Mouse (Mus musculus) heart, adult 18-20 months (tissue): ENCODE data around the gene Gm11733. TPM values are rescaled to one million over a fixed set of nuclear protein-coding genes. Genes with fewer than 3 reads are reported as not detected.

Source experiments
- DNase-seq, 2 experiments: peaks; one replicate each; pipeline ENCODE4 v3.0.0; 2021 to 2022; ENCODE audit warnings: mixed read lengths in 1 of 2
- total RNA-seq, 2 experiments: library from RNA; stranded (reverse); gene quantifications; 2 replicates each; pipeline ENCODE4 v1.2.3; 2021

Gm11733 gene
- total RNA-seq, 2 experiments from 2014 or later = not detected

GRCm38 (mm10) chr11:117478271-117479006 lies 5.7 kb upstream of the Gm11733 start:
- peak; percentile 27 to 41 for DNase-seq

- DNase-seq = peak; percentile 69 to 80
These were observed 5.0 kb upstream of the Gm11733 start for GRCm38 (mm10) chr11:117479007-117479719.

GRCm38 (mm10) chr11:117479746-117480145 lies 4.4 kb upstream of the Gm11733 start:
- DNase-seq = peak; percentile 14 to 30

DNA sequence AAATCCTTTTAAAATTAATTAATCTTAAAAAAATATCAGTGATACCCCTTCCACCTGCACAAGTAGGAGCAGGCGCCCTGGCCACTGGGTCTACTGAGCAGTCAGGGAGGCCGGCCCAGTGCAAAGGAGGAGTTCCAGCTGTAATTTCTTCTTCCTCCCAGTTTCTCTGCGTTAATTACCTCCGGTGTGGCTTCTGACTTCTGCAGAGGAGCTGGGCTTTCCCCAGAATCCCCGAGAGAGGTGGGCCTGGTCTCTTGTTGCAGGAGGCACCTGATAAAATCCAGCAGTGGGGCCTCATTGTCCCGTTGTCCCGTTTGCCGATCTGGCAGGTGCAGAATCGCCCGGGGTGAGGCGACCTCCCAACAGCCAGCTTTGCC lies 1.9 kb upstream of the Gm11733 start:
- DNase-seq = no peak

- peak; percentile 85 to 89 for DNase-seq
These were observed 1.3 kb upstream of the Gm11733 start for GRCm38 (mm10) chr11:117482677-117483511.

DNA sequence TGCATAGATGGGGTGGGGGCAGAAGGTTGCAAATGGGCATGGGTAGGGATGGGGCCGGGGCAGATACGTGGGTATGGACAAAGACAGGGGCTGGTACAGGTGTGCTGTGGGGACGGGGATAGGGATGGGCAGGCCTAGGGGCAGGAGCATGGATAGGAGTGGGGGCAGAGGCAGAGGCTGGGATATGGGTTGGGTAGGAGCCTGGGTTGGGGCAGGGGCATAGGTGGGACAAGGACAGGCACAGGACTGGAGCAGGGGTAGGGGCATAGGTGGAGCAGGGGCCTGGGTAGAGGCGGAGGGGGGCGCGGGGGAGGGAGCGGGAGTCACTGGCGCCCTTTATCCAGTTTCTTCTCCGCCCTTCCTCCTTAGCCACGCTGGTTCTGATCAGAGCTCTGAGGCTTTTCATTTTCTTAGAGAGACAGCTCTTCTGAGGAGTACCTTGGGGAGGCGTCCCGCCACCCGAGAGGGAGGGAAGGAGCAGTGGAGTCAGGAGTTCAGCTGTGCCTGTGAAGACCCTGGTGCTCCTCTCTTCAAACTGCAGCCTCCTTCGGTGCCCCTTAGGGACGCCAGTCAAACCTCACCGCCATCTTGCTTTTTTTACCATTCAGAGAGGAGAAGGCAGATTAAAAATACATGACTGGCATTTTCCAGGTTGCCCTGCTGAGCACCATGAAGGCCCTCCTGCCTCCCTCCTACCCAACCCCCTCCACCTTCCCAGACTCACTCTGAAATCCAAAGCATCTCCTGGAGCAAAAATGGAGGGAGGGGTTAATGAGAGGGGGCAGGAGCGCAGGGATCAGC lies 7.4 kb downstream of the Gm11733 start:
- DNase-seq = no peak

GRCm38 (mm10) chr11:117492209-117492505 lies 8.0 kb downstream of the Gm11733 start:
- DNase-seq = no peak

DNA sequence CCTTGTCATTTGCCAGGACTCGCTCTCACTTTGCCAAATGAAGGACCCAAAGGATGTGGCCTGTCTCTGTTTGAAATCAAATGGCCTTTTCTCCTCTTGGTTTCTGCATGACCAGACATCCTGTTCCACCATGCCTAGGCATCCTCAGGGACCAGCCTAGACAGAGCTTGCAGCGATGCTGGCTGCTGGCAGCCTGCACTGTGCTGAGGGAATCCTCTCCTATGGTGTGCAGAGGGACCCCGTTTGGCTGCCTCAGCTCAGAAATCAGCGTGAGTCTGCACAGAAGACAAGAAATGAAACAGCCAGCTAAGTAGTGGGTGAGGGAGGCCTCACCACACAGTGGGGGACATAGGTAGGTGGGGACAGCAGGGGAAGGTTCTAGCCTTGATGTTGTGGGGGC lies 12.6 kb downstream of the Gm11733 start:
- DNase-seq = no peak

DNA sequence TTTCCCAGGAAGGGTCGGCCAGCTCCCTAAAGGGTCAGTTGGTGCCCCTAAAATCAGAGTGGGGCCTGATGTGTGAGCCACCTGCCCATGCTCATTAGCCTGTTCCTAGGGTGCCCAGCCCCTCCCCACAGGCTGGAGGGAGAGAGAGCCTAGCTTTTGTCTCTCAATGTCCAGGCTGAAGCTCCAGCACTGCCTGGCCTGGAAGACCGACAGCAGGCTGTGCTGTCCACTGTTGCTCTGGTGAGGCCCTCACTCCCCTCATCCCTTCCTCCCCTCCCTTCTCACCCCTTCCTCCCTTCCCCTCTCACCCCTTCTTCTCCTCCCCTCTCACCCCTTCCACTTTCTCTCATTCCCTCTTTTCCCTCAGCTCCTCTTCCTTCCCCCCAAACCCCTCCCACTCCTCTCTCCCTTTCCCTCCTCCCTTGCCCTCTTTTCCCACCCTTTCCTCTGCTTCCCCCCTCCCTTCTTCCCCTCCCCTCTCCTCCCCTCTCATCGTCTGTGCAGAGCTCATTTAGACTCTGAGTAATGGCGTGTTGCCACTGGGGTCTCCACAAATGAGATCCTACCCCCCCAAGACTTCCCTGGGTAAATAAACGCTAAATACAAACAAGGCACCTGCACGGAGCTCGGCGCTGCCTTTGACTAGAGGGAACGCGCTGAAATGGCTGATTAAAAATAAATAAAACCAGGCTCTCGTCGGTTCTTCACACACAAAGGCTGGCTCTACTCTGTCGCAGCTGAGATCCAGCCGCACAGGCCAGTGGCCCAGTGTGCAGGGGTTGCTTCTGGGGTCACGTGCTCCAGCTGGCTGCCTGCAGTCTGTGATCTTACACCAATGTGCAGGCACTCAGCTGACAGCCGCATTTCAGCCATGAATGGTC lies 13.3 kb downstream of the Gm11733 start:
- DNase-seq = peak; percentile 69 to 84

- DNase-seq = no peak
These were observed 14.0 kb downstream of the Gm11733 start for GRCm38 (mm10) chr11:117498137-117498511.

- DNase-seq = no peak
These were observed 24.8 kb downstream of the Gm11733 start for GRCm38 (mm10) chr11:117508972-117509371.

DNA sequence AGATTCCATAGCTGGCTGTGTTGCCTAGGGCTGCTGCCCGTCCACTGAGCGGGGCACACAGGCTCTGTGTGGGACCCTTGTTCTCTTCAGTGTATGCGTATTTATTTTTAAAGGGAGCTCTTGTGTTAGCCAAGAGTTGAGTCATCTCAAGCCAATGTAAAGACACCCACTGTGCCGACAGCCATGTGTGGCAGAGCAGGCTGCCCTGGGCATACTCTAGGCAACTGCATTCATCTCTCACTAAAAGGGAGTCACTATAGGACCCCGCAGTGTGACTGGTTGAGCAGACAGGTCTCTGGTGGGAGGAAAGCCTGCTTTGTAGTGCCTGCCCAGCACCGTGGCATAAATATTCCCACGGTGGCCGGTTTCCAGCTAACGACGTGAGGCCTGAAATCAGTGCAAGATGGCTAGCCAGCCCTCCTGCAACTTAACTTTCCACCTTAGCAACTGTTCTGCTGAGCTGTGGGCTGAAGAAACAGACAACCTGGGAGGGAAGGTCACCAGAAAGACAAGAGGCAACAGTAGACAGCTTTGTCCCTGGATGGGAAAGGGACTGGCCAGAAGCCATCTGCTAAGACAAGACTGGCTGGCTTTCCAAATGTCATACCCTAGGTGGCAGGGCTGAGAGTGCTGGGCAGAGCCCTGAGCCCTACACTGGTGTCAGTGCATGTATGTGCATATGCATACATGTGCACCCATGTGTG lies 31.7 kb downstream of the Gm11733 start:
- DNase-seq = peak; percentile 51 to 64

DNA sequence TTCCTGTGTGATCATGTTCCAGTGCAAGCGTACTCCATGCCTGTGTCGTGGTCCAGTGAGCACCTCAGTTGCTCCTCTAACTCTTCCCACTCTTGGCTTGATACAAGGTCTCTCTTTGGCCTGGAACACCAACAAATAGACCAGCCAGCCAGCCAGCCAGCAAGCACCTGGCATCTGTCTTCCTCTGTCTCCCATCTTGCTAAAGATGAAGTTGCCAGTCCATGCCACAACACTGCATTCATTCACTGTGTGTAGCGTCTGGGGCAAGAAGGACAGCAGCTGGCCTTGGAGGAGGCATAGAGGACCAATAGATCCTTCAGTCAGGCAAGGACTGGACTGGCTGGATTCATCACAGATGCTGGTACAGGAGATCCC lies 32.2 kb downstream of the Gm11733 start:
- DNase-seq = no peak

- DNase-seq = peak; percentile 50 to 55
These were observed 38.0 kb downstream of the Gm11733 start for GRCm38 (mm10) chr11:117521906-117522780.

GRCm38 (mm10) chr11:117522879-117523519 lies 38.8 kb downstream of the Gm11733 start:
- DNase-seq = peak; percentile 77 to 82

DNA sequence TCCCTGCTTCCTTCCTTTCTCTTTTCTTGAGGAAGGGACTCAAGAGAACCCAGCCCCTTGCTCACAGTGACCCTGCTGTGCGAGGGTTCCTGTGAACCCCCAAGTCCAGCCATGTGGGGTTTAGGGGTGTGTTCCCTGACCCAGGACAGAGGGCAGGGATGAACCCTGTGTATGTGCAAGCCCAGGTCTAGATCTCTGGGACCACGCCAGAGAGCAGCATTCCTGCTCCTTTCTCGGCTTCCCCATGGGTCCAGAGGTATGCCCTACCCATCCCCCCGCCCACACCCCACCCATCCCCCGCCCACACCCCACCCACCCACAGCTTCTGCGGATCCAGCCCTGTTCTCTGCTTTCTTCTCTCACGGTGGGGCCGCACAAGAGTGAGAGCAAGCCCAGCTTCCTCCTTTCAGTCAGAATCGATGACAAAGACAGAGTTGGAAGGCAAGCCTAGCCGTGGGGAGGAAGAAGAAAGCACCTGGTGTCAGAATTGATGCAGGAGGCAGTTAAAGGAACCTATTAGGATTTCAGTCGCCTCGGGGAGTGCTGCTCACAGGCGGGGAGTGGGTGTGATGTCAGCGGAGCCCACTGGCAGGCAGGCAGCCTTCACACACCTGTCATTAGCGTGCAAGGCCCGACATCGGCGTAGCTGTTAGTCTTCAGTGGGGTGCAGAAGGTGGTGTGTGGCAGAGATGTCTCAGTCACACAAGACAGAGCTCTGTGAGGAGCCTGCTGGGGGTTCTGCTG lies 41.6 kb downstream of the Gm11733 start:
- no peak for DNase-seq

- DNase-seq = no peak
These were observed 48.2 kb downstream of the Gm11733 start for GRCm38 (mm10) chr11:117532374-117532773.

DNA sequence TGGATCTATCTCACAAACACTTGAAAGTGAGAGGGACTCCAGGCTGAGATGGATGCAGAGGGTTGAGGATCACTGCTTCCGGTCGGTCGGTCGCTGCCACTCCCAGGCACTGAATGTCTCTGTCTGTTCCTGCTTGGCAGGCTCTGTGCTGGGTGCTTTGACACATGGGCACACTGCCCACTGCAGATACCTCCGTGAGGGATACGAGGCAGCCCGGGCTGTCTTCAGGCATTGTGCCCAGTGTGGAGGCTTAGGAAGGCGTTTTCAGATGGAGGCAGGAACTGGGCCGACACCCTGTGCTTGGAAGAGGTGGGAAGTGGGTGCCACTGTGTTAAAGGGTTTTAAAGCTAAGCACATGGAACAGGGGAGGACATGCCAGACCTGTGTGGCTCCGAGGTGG lies 50.7 kb downstream of the Gm11733 start:
- peak; percentile 76 to 84 for DNase-seq
